Mouse (Mus musculus): ENCODE results near the gene Eefsec. TPM values are rescaled to one million over a fixed set of nuclear protein-coding genes. Genes with fewer than 3 reads are reported as not detected.

Eefsec gene
- polyA plus RNA-seq, 1 experiment from 2014 or later, result 27.9 TPM

GRCm38 (mm10) chr6:88400451-88400850 lies 45.9 kb downstream of the Eefsec start:
- 91% methylated on average over 6 of the region's 6 CpGs for WGBS
- no peak for ATAC-seq (ENCODE audit: low FRiP score, low read depth)

GRCm38 (mm10) chr6:88397985-88398384 lies 48.4 kb downstream of the Eefsec start:
- peaks cover 12% of the 10 kb centered on the region; the same call in 1 of the 2 replicates for H3K4me1 ChIP-seq
- H3K9ac ChIP-seq (replicated peaks), result no peak overlapping the region
- no peak overlapping the region for H3K27ac ChIP-seq (replicated peaks)
- H3K9me3 ChIP-seq, result no peaks in the 10 kb centered on the region
- no peak overlapping the region for H3K4me3 ChIP-seq
- H3K36me3 ChIP-seq, result no peaks in the 10 kb centered on the region
- H3K27me3 ChIP-seq, result no peaks in the 10 kb centered on the region
- H3K4me2 ChIP-seq (replicated peaks), result no peak overlapping the region
- no peak for ATAC-seq (ENCODE audit: low FRiP score, low read depth)
- WGBS, result 70% methylated on average over 2 of the region's 2 CpGs

More at GRCm38 (mm10) chr6:88400451-88400850, 45.9 kb downstream of the Eefsec start:
- no peaks in the 10 kb centered on the region for H3K27me3 ChIP-seq
- H3K9me3 ChIP-seq, result no peaks in the 10 kb centered on the region
- H3K9ac ChIP-seq (replicated peaks), result no peak overlapping the region
- no peak overlapping the region for H3K27ac ChIP-seq (replicated peaks)
- no peaks in the 10 kb centered on the region for H3K36me3 ChIP-seq
- no peak overlapping the region for H3K4me3 ChIP-seq
- H3K4me2 ChIP-seq (replicated peaks), result no peak overlapping the region
- H3K4me1 ChIP-seq, result no peaks in the 10 kb centered on the region

- Histone ChIP-seq H3K4me1 (peaks cover 35% of the 10 kb centered on the region), H3K4me3 (no peak overlapping the region), H3K9ac (replicated peaks) (no peak overlapping the region), H3K4me2 (replicated peaks) (no peak overlapping the region), H3K9me3 (no peaks in the 10 kb centered on the region), H3K27ac (replicated peaks) (peak overlapping the region; percentile 89), H3K27me3 (no peaks in the 10 kb centered on the region), H3K36me3 (no peaks in the 10 kb centered on the region)
- WGBS, result 59% methylated on average over 5 of the region's 5 CpGs
- no peak for ATAC-seq (ENCODE audit: low FRiP score, low read depth)
Observed at GRCm38 (mm10) chr6:88388946-88389345, 57.4 kb downstream of the Eefsec start.

GRCm38 (mm10) chr6:88387836-88388724 lies 58.3 kb downstream of the Eefsec start:
- ATAC-seq (ENCODE audit: low FRiP score, low read depth), result peak; percentile 75
- WGBS, result 30% methylated on average over 8 of the region's 8 CpGs
- H3K4me1 ChIP-seq, result peaks cover 28% of the 10 kb centered on the region
- no peaks in the 10 kb centered on the region for H3K27me3 ChIP-seq
- H3K4me2 ChIP-seq (replicated peaks), result no peak overlapping the region
- no peak overlapping the region for H3K4me3 ChIP-seq
- H3K9me3 ChIP-seq, result no peaks in the 10 kb centered on the region
- H3K36me3 ChIP-seq, result no peaks in the 10 kb centered on the region
- peak overlapping the region; percentile 89 for H3K27ac ChIP-seq (replicated peaks)
- no peak overlapping the region for H3K9ac ChIP-seq (replicated peaks)

- H3K4me1 ChIP-seq, result peaks cover 22% of the 10 kb centered on the region
- no peak overlapping the region for H3K4me2 ChIP-seq (replicated peaks)
- no peak overlapping the region for H3K9ac ChIP-seq (replicated peaks)
- ATAC-seq (ENCODE audit: low FRiP score, low read depth), result no peak
- H3K27ac ChIP-seq (replicated peaks), result no peak overlapping the region
- H3K4me3 ChIP-seq, result no peak overlapping the region
- H3K27me3 ChIP-seq, result no peaks in the 10 kb centered on the region
- no peaks in the 10 kb centered on the region for H3K36me3 ChIP-seq
- H3K9me3 ChIP-seq, result no peaks in the 10 kb centered on the region
- WGBS, result 62% methylated on average over 8 of the region's 8 CpGs
Observed at GRCm38 (mm10) chr6:88384420-88385053, 61.8 kb downstream of the Eefsec start.

GRCm38 (mm10) chr6:88383734-88384133 lies 62.6 kb downstream of the Eefsec start:
- no peak for ATAC-seq (ENCODE audit: low FRiP score, low read depth)
- Histone ChIP-seq H3K4me1 (peaks cover 19% of the 10 kb centered on the region), H3K27ac (replicated peaks) (no peak overlapping the region), H3K36me3 (no peaks in the 10 kb centered on the region), H3K27me3 (no peaks in the 10 kb centered on the region), H3K9ac (replicated peaks) (no peak overlapping the region), H3K4me3 (no peak overlapping the region), H3K4me2 (replicated peaks) (no peak overlapping the region), H3K9me3 (no peaks in the 10 kb centered on the region)

DNA sequence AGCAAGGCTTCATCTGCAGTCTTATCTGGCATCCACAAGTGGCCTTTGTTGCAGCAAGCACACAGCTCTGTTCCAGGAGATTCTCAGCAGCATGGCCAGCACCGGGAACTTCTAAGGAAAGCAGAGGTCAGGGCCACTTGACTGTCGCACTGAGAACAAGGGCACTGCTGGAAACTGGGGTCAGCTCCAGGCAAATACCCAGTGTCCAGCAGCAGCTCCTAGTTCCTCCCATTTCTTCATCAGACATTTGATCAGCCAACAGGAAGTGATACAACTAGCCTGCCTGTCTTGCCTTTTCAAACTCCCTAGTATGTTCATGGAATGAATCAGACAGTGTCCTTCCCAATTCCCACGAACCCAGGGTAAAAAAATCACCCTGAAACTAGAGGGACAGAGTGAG lies 66.6 kb downstream of the Eefsec start:
- no peak for ATAC-seq (ENCODE audit: low FRiP score, low read depth)
- Histone ChIP-seq H3K27ac (replicated peaks) (no peak overlapping the region), H3K9ac (replicated peaks) (no peak overlapping the region), H3K36me3 (no peaks in the 10 kb centered on the region), H3K4me2 (replicated peaks) (no peak overlapping the region), H3K9me3 (no peaks in the 10 kb centered on the region), H3K4me3 (no peak overlapping the region), H3K4me1 (no peaks in the 10 kb centered on the region), H3K27me3 (no peaks in the 10 kb centered on the region)
- WGBS, result 48% methylated on average over 3 of the region's 3 CpGs

- 87% methylated on average over 1 of the region's 1 CpGs for WGBS
- Histone ChIP-seq H3K4me1 (0 out of 2 replicates have a peak, but pooled peaks cover 3% of the 10 kb centered on the region), H3K27me3 (no peaks in the 10 kb centered on the region), H3K9me3 (no peaks in the 10 kb centered on the region), H3K4me3 (no peak overlapping the region), H3K9ac (replicated peaks) (no peak overlapping the region), H3K36me3 (no peaks in the 10 kb centered on the region), H3K27ac (replicated peaks) (no peak overlapping the region), H3K4me2 (replicated peaks) (no peak overlapping the region)
- no peak for ATAC-seq (ENCODE audit: low FRiP score, low read depth)
Observed at GRCm38 (mm10) chr6:88378829-88379228, 67.5 kb downstream of the Eefsec start.

DNA sequence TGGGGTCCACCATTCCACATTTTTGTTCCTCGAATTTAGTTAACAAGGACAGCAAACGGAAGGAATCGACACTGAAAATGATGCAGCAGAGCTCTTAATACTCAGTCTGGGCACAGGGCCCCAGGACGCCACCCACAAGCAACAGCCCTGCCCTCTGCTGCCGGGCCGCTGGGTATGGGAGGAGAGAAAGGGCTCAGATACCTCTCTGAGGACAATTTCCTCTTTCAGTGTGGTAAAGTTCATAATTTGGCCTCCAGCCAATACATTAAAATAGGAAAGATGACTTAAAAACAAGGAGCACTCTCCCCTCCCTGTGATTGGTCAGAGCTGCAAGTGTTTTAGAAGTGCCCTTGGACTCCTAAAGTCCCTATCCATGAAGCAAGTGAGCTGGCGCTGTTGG lies 72.1 kb downstream of the Eefsec start:
- H3K9me3 ChIP-seq, result no peaks in the 10 kb centered on the region
- no peak overlapping the region for H3K27ac ChIP-seq (replicated peaks)
- H3K36me3 ChIP-seq, result no peaks in the 10 kb centered on the region
- no peak for ATAC-seq (ENCODE audit: low FRiP score, low read depth)
- H3K4me1 ChIP-seq, result peaks cover 7% of the 10 kb centered on the region; the same call in 1 of the 2 replicates
- H3K9ac ChIP-seq (replicated peaks), result no peak overlapping the region
- H3K27me3 ChIP-seq, result no peaks in the 10 kb centered on the region
- WGBS, result 81% methylated on average over 7 of the region's 7 CpGs
- no peak overlapping the region for H3K4me2 ChIP-seq (replicated peaks)
- no peak overlapping the region for H3K4me3 ChIP-seq

DNA sequence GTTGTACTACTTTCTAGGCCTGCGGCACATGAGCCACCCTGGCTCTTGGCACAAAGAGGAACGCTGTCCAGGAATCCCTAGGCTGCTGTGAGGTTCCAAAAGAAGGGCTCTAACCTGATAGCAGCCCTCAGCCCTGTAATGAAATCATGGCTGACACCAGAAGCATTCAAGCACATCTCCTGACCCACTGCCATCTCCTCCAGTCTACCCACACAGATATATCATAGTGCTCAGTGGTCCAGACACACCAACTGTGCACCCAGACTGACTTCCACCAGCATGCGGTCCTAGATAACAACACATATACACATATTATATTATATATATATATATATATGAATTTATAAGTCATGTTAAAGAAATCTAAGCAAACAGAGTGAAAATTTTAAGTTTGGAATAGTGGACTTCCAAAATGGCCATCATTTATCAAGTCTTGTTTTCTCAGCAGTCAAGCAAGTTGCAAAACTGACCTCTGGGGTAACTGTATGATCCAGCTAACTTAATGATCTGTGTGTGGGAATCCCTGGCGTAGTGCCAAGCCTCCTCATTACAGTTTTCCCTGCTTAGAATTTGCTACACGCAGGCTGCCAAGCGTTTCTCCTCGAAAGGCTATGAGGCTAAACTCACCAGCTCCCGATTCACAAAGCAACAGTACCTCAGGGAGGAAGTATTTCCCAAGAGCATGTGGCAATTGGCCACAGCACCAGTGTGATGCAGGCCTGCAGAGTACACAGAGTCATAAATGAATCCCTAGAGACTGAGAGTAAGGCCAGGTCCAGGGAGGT lies 76.3 kb downstream of the Eefsec start:
- Histone ChIP-seq H3K36me3 (no peaks in the 10 kb centered on the region), H3K9ac (replicated peaks) (no peak overlapping the region), H3K4me1 (peaks cover 7% of the 10 kb centered on the region; the same call in 1 of the 2 replicates), H3K9me3 (no peaks in the 10 kb centered on the region), H3K4me3 (no peak overlapping the region), H3K27me3 (no peaks in the 10 kb centered on the region), H3K4me2 (replicated peaks) (no peak overlapping the region), H3K27ac (replicated peaks) (no peak overlapping the region)
- 89% methylated on average over 8 of the region's 8 CpGs for WGBS
- ATAC-seq (ENCODE audit: low FRiP score, low read depth), result no peak

DNA sequence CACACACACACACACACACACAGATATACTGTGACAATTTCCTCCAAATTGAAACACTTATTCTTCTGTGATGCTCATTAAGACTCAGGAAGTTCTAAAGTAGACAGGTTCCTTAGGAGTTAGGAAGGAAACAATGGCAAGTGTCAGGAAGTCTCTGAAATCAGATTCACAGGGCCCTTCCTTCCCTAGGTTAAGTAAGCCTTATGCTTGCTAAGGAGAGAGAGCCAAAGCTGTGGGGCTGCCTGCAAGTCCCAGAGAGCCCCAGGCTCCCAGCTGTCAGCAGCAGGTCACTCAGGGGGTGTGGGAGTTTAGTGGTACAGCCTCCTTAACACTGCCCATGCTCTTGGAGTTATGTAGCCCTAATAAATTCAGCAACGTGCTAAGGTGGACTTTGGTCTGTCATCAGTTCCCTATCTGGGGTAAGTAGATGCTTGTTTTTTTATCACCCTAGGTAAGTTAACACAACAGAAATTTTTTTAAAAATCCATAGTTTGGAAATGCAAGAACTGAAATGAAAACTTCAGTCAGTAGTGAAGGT lies 82.8 kb downstream of the Eefsec start:
- ATAC-seq (ENCODE audit: low FRiP score, low read depth), result no peak
- Histone ChIP-seq H3K4me3 (no peak overlapping the region), H3K27me3 (no peaks in the 10 kb centered on the region), H3K36me3 (no peaks in the 10 kb centered on the region), H3K4me1 (no peaks in the 10 kb centered on the region), H3K9me3 (no peaks in the 10 kb centered on the region), H3K4me2 (replicated peaks) (no peak overlapping the region), H3K27ac (replicated peaks) (no peak overlapping the region), H3K9ac (replicated peaks) (no peak overlapping the region)
- 90% methylated on average over 1 of the region's 1 CpGs for WGBS

All from midbrain, embryonic 12.5 days (tissue).